Mouse (Mus musculus) layer of hippocampus, postnatal 25 days (tissue): Measurements from ENCODE around the gene Tmeff1. TPM values are rescaled to one million over a fixed set of nuclear protein-coding genes. Genes with fewer than 3 reads are reported as not detected.

Experiments
- DNase-seq, 2 experiments: peaks; one replicate each; pipeline ENCODE4 v3.0.0; 2022; ENCODE audit warnings: mixed read lengths in 2 of 2, low spot score in 1 of 2; ENCODE audit errors: extremely low spot score in 1 of 2
- total RNA-seq, 2 experiments: library from RNA; stranded (reverse); gene quantifications; 2 replicates each; pipeline ENCODE4 v1.2.3; 2021

The Tmeff1 gene
- 100 to 1,000 TPM; 130 to 137 TPM for total RNA-seq

GRCm38 (mm10) chr4:48584421-48585240, at the start of gene Tmeff1:
Gene Tmeff1 (plus strand): TSS chr4:48585174.
- peak; percentile 39 to 41 for DNase-seq

GRCm38 (mm10) chr4:48536275-48536674, 48.7 kb upstream of the Tmeff1 start:
- no peak for DNase-seq

- no peak for DNase-seq
Observed at GRCm38 (mm10) chr4:48537024-48537423, 48.0 kb upstream of the Tmeff1 start.

DNA sequence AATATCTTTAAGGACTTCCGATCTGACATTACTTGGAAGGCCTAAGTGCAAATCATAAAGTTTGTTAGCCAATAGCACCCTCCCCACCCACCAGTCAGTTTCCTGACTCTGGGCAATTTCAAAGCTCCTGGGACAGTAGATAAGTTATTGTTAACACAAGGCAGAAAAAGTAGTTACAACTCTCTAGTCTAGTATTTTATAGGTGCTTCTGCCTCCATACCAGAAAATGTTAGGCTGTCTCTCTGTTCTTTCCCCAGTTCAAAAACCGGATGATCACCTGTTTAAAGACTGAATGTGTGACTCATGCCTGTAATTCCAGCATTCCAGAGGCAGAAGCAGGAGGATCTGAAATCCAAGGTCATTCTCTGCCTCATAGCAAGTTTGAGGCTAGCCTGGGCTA, 46.4 kb upstream of the Tmeff1 start:
- DNase-seq, result no peak

DNA sequence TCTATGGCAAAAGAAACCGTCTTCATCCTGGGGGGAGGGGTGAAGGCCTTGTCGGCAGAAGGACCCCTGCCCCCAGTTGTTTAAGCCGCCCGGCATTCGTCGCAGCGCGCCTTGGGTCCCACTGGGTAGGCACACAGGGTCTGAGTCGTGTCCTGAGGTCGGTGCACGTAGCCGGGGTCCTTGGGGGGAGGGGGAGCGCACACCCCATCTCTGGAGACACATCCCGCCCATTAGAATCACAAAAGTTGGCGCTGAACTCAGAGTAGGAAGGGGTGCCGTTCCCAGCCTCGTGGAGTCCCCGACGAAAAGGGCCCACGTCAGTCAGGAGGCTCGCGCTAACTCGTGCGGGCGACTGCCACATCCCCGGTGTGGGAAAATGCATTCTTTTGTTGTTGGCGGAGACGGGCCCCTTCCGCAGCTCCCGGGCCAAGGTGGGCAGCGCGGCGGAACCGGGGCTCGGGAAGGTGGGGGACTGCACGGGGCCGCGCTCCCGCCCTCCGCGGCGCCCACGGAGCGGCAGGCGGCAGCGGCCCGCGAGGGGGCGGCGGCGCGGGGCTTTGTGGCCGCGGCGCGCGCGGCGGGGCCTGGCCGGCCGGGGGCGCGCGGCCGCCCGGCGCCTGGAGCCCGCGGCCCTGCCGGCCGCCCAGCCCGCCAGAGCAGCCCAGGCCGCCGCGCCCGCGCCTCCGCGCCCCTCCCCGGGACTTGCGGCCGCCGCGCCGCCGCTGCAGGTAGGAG, 45.0 kb upstream of the Tmeff1 start, which contains the start of gene Msantd3:
Gene Msantd3, plus strand, starts transcription at position 95 of the 735 bp plus-strand sequence.
- DNase-seq, result peak; percentile 35 to 59

DNA sequence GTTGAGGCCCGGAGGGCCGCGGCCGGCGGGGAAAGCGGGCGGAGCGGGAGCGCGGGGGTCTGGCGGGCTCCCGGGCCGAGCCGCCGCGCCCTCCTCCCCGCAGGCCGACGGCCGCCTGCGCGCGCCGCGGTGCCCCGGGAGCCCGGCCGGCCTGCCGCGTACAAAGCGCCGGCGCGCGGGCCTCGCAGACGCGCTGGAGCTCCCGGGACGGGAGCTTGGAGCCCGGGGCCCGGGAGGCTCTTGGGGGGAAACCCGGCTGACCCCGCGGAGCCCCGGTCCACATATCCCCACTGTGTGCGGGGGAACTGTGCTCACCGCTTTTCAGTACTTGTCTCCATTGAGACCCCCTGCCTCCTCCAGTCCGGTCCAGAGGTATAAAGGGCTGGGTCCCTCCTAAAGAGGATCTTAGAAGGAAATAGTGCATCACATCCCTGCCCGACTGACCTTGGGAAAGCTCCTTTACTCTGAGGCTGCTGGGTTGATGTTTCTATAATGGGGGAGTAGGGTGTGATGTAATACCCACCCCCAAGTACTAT, 44.3 kb upstream of the Tmeff1 start:
- peak; percentile 23 to 50 for DNase-seq

DNA sequence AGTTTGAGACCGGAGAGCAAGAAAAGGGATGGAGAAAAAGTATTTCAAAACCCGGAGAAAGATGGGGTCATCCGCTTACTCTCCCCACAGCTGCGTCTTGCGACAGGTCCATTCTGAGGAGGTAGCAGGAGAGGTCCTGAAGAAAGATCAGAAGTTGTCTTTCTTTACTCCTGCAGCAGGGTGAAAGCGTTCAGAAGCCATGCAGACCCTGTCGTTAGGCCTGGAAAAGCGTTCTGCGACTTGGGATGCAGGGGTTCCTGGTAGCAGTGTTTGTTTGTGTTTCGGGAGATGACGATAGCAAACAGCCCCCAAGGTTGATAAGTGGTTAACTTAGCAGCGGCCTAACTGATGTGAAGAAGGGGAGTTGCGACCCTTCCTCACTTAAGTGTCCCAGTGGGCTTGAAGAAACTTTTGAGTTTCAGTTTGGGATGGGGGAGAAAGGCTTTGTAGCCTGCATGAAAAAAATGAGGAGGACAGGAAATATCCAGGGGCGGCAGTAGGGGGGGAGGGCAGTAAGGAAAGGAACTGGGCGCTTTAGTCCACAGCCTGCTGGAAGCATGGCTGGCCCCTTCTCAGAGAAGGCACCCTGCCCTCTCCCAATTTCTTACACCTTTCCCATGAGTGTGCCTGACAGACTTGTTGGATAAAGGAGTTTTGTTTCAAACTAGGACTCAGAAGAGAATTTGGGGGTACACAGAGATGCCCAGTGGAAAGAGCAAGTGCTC, 43.3 kb upstream of the Tmeff1 start:
- DNase-seq, result peak in 1 of 2 experiments; percentile 4

- DNase-seq, result no peak
Observed at GRCm38 (mm10) chr4:48542351-48542750, 42.6 kb upstream of the Tmeff1 start.

DNA sequence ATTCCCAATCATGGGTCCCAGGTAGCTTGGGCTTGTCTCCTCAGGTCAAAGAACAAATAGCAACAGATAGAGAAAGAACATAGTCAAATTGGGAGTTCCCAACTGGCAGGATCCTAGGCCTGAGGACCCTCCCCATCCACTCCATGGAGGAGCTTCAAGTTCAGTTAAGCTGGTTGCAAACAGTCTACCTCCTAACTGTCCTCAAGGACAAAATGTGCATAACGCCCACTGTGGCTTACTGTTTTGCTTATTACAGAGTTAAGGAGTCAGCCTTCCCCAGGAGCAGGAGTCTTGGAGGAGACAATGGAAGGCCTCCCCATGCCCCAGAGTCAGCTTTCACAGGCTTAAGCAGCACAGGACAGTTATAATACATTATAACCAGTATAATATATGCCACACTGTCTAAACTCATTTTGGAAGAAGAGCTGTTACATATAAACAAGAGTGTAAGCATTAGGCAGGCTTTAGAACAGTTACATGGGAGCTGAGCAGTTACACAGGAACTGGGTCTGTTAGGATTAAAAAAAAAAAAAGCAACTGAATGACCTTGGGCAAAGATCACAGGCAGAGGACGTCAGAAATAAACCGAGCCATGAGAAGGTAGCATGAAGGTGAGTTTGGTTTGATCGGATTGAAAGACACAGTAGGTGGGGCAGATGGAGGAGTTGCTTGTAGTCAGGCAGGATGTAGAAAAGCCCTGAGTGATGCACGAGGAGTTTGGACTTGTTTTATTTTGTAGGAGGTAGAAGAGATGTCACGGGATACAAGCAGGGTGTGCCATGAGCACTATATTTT, 41.7 kb upstream of the Tmeff1 start:
- no peak for DNase-seq

- DNase-seq, result no peak
Observed at GRCm38 (mm10) chr4:48544141-48544540, 40.8 kb upstream of the Tmeff1 start.

DNA sequence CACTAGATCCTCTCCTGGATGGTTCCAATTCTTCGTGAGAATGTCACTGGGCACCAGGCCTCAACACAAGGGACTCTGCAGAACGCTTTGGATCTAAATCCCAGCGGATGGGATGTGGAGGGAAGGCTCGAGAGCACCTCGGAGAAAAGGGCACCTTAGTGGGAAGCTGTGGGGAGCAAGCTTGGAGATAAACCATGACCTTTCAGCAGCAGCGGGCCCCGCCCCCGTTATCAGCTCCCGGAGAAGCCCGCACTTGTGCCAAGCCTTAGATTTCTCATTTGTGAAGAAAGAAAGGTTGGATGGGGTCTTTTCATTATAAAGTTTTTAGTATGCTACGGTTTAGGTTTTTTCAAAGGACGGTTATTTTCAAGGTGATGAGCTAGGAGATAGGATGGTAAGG, 39.0 kb upstream of the Tmeff1 start:
- no peak for DNase-seq

DNA sequence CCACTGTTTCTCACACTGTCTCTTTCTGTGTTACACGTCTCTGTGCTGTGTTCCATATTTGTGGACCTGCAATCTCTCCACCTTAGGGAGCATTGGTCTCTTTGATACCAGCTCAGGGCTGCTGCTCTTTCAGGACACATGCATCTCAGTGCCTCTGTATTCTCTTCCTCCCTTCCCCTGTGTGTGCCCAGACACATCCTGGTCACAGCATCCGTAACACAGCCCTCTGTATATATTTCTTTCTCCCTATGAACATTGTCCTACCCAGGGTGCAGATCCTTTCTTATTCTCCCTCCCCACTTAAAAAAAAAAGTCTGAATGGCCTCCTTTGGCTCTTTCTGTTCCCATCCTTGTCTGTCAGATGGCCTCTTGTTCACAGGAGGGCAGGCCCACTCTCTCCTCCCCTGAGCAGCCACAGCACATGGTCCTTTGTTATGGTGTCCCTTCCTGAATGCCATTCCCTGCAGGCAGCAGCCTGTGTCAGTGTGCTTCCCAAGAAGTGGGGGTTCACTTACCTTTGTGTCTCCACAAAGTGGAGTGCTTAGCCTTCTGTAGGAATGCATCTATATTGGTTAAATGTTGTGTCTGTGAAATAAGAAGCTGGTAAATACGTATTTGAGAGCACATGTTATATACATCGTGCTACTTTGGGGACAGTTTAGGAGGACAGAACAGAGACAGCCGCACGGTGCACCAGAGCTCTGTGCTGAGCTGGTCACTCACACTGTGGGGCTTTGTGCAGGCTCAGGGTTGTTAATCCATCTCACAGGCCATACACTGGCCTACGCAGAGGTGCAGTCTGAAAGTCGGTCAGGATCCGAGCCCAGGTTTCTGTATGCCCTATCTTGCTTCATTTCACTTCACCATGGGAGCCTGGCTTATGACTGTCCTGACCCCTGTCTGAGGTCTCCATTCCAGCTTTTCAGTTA, 38.1 kb upstream of the Tmeff1 start:
- DNase-seq, result no peak

DNA sequence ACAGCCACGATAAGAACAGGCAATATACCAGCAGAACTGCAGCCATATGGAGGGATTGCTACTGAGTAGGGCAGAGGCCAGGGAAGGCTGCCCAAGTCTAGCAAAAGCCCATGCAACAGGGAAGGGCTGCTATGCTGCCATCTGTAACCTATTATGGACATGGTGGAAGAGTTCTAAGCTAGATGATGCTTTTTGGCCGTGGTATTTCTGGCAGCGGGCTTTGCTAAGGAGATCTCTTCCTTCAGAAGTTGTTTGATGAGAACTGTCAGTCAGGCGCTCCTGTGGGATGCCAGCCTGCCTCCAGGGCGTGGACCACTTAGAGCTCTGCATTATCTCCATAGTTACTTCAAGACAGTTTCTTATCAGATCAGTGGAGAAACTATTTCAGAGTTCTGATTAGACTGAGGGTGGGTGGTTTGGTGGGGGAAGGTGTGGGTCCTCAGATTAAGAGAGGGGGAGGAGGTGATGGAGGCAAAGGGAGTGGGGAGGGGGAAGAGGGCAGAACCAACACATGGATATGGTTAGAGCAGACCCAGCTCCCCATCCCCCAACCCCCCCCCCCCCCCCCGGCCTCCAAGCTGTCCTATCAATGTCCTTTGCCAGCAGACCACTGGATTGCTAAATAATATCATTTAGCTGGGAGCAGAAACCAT, 36.5 kb upstream of the Tmeff1 start:
- no peak for DNase-seq

DNA sequence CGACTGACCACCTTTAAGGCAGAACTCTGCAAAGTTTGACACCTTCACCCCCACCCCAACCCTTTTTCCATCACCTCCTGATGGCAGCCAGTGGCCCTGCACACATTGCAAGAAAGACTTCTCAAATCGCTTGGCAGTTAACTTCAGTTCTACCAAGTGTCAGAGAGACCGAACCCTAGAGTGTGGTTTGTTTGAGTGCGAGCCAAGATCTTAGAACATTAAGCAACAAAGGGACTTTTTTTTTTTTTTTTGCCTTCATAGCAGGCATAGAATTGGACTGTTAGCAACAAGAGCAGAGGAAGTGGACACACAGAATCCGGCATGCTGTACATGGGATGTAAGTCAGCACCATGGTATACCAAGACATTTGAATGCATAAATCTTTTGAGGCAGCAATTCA, 35.3 kb upstream of the Tmeff1 start:
- no peak for DNase-seq

- DNase-seq, result no peak
Observed at GRCm38 (mm10) chr4:48552486-48553064, 32.4 kb upstream of the Tmeff1 start.

DNA sequence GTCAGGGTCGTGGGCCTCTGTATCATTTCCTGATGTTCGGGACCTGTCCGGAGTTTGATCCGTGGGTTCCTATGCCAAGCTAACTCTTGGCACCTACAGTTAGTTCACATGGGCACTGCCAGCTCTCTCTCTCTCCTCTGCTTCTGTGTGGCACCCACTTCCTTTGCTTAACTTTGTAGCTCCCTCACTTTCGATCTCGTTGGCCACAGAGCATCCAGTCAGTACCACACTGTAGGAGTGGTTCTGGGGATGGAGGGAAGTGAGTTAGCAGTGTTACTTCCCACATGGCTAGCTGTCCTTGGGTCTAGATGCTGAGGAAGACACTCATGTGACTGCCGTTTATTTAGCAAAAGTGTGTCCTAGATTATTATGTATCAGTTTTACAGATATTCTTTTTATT, 30.8 kb upstream of the Tmeff1 start:
- DNase-seq, result no peak

- peak in 1 of 2 experiments; percentile 64 for DNase-seq
Observed at GRCm38 (mm10) chr4:48555729-48556128, 29.2 kb upstream of the Tmeff1 start.

GRCm38 (mm10) chr4:48559652-48560051, 25.3 kb upstream of the Tmeff1 start:
- DNase-seq, result no peak
